Mouse (Mus musculus) liver, postnatal 0 days (tissue): ENCODE results near the gene Hdac1. TPM values are rescaled to one million over a fixed set of nuclear protein-coding genes. Genes with fewer than 3 reads are reported as not detected.

Experiments used
- ATAC-seq: fragments of 200-750 bp; cut with Nextera tagmentation; 2 replicates; pipeline ENCODE4 v1.8.0; 2017; ENCODE audit warnings: mild to moderate bottlenecking, moderate library complexity
- DNase-seq: peaks from one replicate; pipeline ENCODE4 v3.0.0-alpha.2; 2016
- H3K27ac ChIP-seq: fragments of 300-500 bp; sonication (generic); 2 replicates; pipeline ENCODE4 v1.5.1; 2014; ENCODE audit warnings: antibody characterized with exemption, moderate library complexity, mild to moderate bottlenecking, low read depth
- H3K27me3 ChIP-seq: fragments of 300-500 bp; sonication (generic); 2 replicates; pipeline ENCODE4 v1.6.1; 2014; ENCODE audit warnings: low read length, control low read depth, mixed read lengths; ENCODE audit not compliant: insufficient read depth
- H3K36me3 ChIP-seq: fragments of 300-500 bp; sonication (generic); replicated peaks from 2 replicates; pipeline ENCODE4 v1.6.1; 2014; ENCODE audit warnings: mild to moderate bottlenecking, control low read depth, low read length, moderate library complexity, mixed read lengths; ENCODE audit not compliant: insufficient read depth
- H3K4me1 ChIP-seq: fragments of 300-500 bp; sonication (generic); 2 replicates; pipeline ENCODE4 v1.6.1; 2014; ENCODE audit warnings: antibody characterized with exemption, mild to moderate bottlenecking, control low read depth; ENCODE audit not compliant: insufficient read depth
- H3K4me2 ChIP-seq: fragments of 300-500 bp; sonication (generic); 2 replicates; pipeline ENCODE4 v1.6.1; 2014; ENCODE audit warnings: low read depth, mild to moderate bottlenecking, low read length, moderate library complexity, mixed read lengths
- H3K4me3 ChIP-seq: fragments of 300-500 bp; sonication (generic); 2 replicates; pipeline ENCODE4 v1.5.1; 2014; ENCODE audit warnings: low read depth, low read length
- H3K9ac ChIP-seq: fragments of 300-500 bp; sonication (generic); replicated peaks from 2 replicates; pipeline ENCODE4 v1.6.1; 2014; ENCODE audit warnings: mild to moderate bottlenecking, moderate library complexity
- H3K9me3 ChIP-seq: fragments of 300-500 bp; sonication (generic); 2 replicates; pipeline ENCODE4 v1.6.1; 2016; ENCODE audit warnings: mild to moderate bottlenecking, control low read depth, low read length, mixed read lengths
- CTCF ChIP-seq: sonication (generic); IDR thresholded peaks from 2 replicates; pipeline ENCODE4 v1.5.1; 2016; ENCODE audit warnings: antibody characterized with exemption, low read depth
- EP300 ChIP-seq: IDR thresholded peaks from 2 replicates; pipeline ENCODE4 v1.6.1; 2016; ENCODE audit warnings: antibody characterized with exemption, low read depth, mild to moderate bottlenecking
- WGBS: fragments of 180-500 bp; shearing (Covaris S2); extraction: QIAGEN DNeasy Blood & Tissue Kit; methylation state at CpG from one replicate; pipeline ENCODE4 v1.1.7; 2014; ENCODE audit not compliant: insufficient replicate concordance; 5-methylcytosine and 5-hydroxymethylcytosine counted together
- polyA plus RNA-seq: library from polyadenylated mRNA; unstranded; fragments of >200 nt; fragmentation: Nextera tagmentation; extraction: Ambion mirVana; gene quantifications from 2 replicates; pipeline ENCODE4 v1.2.1, GENCODE M21; 2015

Hdac1 gene
- polyA plus RNA-seq, 1 experiment from 2014 or later, result 59.0 TPM

DNA sequence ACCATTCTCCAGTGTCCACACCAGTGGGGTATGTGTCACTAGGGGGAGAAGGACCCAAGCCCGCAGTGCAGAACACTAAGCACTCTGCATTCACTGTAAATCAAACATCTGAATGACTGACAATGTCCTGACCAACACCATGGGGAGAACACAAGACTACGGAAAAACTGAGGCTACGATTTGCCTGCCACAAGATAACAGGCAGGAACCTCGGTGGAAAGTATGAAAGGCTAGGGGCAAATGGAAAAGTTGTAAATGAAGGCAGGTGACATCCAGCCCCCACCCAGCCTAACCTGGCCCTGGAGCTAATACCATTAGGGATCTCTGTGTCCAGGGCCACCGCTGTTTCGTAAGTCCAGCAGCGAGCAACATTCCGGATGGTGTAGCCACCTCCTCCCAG lies 24.0 kb downstream of the Hdac1 start:
- WGBS, result 87% methylated on average over 8 of the region's 8 CpGs
- peaks cover 11% of the 10 kb centered on the region for H3K4me1 ChIP-seq
- TF ChIP-seq EP300 (no peak), CTCF (no peak)
- H3K9ac ChIP-seq, result no peak overlapping the region
- H3K36me3 ChIP-seq, result peaks cover 58% of the 10 kb centered on the region
- no peak overlapping the region for H3K27ac ChIP-seq
- DNase-seq, result no peak
- H3K4me2 ChIP-seq, result no peak overlapping the region
- H3K9me3 ChIP-seq, result no peaks in the 10 kb centered on the region
- ATAC-seq, result no peak
- H3K4me3 ChIP-seq, result no peak overlapping the region
- H3K27me3 ChIP-seq, result peaks cover 4% of the 10 kb centered on the region; the same call in 1 of the 2 replicates

DNA sequence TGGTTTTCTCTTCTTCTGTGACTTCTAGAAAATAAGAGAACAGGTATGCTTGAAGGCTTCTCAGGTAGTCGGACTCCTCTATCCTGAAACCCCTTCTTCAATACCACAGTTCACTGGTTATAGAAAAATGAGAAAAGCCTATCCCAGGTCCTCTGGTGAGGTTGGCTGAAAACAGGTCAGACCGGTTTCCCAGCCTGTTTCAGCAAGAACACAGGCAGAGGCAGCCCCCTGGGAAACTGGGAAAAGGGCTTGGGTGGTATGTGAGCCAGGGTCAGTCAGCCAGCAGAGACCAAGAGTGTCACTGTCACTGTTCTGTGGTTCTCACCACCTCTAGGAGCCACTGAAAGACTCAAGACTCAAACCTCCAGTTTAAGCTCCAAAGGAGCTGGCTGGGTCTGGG lies 25.6 kb downstream of the Hdac1 start:
- Histone ChIP-seq H3K9ac (no peak overlapping the region), H3K36me3 (peaks cover 44% of the 10 kb centered on the region), H3K27me3 (peaks cover 8% of the 10 kb centered on the region; the same call in 1 of the 2 replicates), H3K4me3 (no peak overlapping the region), H3K4me1 (peaks cover 12% of the 10 kb centered on the region), H3K9me3 (no peaks in the 10 kb centered on the region), H3K27ac (no peak overlapping the region), H3K4me2 (no peak overlapping the region)
- TF ChIP-seq EP300, result no peak
- no peak for TF ChIP-seq CTCF
- DNase-seq, result no peak
- no peak for ATAC-seq
- WGBS, result 66% methylated on average over 2 of the region's 2 CpGs

DNA sequence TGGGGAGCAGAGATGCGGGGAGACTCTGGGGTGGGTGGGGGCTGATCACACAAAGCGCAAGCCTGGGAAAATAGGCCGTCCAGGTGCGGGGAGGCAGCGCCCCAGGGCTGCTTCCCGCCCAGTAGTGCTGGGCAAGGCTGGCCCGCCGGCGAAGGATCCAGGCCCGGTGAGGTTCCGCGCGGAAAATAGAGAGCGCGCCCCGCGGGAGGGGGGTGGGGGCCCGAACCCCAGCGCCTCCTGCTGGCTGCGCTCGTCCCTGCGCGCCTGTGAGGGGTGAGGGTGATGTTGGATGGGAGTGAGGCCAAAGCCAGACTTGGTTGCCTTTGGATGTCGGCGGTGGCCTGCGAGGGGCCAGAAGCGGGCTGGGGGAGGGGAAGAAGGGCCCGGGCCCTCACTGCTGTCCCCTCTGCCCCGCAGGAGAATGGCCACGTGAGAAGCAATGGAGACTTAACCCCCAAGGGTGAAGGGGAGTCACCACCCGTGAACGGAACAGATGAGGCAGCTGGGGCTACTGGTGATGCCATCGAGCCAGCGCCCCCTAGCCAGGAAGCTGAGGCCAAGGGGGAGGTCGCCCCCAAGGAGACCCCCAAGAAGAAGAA lies 28.1 kb downstream of the Hdac1 start:
- Histone ChIP-seq H3K36me3 (peaks cover 22% of the 10 kb centered on the region), H3K9ac (peak overlapping the region; percentile 82), H3K27me3 (peaks cover 8% of the 10 kb centered on the region; the same call in 1 of the 2 replicates), H3K9me3 (no peaks in the 10 kb centered on the region), H3K4me1 (peaks cover 14% of the 10 kb centered on the region), H3K4me3 (peak overlapping the region; percentile 76), H3K4me2 (peak overlapping the region; percentile 94), H3K27ac (peak overlapping the region; percentile 75)
- TF ChIP-seq EP300, result no peak
- peak; percentile 87 for TF ChIP-seq CTCF
- 1% methylated on average over 33 of the region's 35 CpGs for WGBS
- DNase-seq (peak; percentile 80), ATAC-seq (peak; percentile 67)

DNA sequence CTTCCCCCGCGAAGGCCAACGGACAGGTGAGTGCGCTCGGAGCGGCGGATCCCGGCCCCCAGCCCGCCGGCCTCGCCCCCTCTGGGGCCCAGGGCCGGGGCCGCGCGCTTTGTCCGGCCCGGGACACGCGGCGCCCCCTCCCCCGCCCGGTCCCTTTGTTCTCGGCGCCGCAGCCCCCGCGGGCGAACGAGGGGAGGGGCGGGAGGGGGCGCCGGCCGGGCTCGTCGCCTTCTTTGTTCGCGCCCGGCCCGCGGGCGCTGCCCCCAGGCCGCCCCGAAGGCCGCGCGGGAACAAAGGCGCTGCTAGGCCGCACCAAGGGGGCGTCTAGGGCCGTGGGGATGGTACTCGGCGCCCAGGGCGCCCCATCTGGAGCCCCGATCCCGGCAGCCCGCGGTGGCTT lies 28.6 kb downstream of the Hdac1 start:
- Histone ChIP-seq H3K9ac (peak overlapping the region; percentile 82), H3K9me3 (no peaks in the 10 kb centered on the region), H3K27ac (peak overlapping the region; percentile 75), H3K4me2 (peak overlapping the region; percentile 94), H3K36me3 (peaks cover 19% of the 10 kb centered on the region), H3K4me1 (peaks cover 14% of the 10 kb centered on the region), H3K4me3 (peak overlapping the region; percentile 76), H3K27me3 (peaks cover 8% of the 10 kb centered on the region; the same call in 1 of the 2 replicates)
- TF ChIP-seq CTCF, result no peak
- no peak for TF ChIP-seq EP300
- WGBS, result 1% methylated on average over 27 of the region's 57 CpGs
- DNase-seq, result no peak
- peak; percentile 37 for ATAC-seq

DNA sequence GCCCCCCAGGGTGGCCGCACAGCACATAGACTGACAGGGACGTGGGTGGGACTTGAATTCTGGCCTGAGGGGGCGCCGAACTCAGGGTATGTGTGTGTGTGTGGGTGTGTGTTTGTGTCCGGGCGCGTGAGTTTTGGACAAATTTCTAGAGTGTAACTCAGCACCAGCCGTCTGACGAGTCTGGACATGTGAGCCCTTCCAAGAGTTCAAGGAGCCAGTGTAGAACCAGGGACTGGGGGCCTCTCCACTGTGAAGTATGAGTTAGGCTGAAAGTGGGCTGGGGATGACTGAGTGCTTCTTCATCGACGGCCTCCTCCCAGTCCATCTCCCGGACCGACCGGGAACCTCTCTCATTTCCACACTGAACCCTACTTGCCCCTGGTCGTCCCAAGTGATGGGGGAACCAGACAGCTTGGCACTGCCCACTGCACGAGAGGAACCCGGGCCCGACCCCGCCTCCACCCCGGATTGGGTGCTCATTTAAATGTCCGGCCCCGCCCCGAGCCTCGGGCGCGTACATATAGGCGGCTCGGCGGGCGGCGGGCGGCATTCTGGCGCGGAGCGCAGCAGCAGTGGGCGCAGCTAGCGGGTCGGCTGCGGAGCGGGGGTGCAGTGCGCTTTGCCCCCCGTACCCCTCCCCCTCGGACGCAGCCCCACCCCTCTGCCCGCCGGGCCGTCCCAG lies 29.3 kb downstream of the Hdac1 start, which contains the start of gene Marcksl1:
Marcksl1 (plus strand) TSS at position 496 of the 682 bp plus-strand sequence.
- peaks cover 13% of the 10 kb centered on the region for H3K36me3 ChIP-seq
- ATAC-seq, result peak; percentile 80
- TF ChIP-seq EP300 (no peak), CTCF (no peak)
- H3K4me3 ChIP-seq, result peak within 1 kb of the TSS; percentile 76
- H3K9ac ChIP-seq, result peak within 1 kb of the TSS; percentile 82
- peaks cover 8% of the 10 kb centered on the region; the same call in 1 of the 2 replicates for H3K27me3 ChIP-seq
- WGBS, result 6% methylated on average over 46 of the region's 47 CpGs
- peak within 1 kb of the TSS; percentile 94 for H3K4me2 ChIP-seq
- H3K27ac ChIP-seq, result peak within 1 kb of the TSS; percentile 75
- peak; percentile 90 for DNase-seq
- no peaks in the 10 kb centered on the region for H3K9me3 ChIP-seq
- H3K4me1 ChIP-seq, result peaks cover 16% of the 10 kb centered on the region

DNA sequence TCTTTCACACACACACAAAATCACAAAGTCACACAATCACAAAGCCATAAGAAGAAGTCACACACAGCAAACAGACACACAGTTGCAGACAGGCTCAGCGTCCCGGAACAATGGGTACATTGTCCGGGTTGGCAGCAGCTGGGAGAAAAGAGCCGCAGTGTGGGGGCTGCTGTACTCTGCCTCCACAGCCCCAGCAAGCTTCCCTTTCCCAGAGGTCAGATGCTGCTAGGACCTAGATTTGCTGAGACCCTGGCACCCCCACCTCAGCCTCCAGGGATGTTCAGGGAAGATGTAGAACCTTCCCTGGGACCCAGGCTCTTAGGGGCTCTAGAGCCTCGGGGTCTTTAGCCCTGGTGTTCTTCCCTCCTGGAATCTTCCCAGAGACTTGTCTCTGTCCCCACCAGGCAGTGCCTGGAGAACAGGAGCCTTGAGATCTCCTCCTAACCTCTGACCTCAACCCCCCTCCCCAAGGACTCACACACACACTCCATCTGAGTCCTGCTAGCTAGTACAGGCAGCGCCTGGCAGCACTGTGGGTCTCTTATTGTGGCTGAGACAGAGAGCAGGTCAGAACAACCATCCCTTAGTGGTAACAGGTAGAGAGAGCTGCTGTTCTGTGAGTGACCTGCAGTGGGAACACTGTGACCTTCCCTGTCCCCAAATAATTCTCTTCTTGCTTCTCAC lies 31.0 kb downstream of the Hdac1 start:
- Histone ChIP-seq H3K4me3 (no peak overlapping the region), H3K27me3 (peaks cover 8% of the 10 kb centered on the region; the same call in 1 of the 2 replicates), H3K27ac (no peak overlapping the region), H3K9me3 (no peaks in the 10 kb centered on the region), H3K4me2 (no peak overlapping the region), H3K4me1 (peaks cover 19% of the 10 kb centered on the region), H3K36me3 (peaks cover 1% of the 10 kb centered on the region), H3K9ac (no peak overlapping the region)
- WGBS, result 69% methylated on average over 6 of the region's 6 CpGs
- DNase-seq (no peak), ATAC-seq (no peak)
- TF ChIP-seq EP300, result no peak
- no peak for TF ChIP-seq CTCF
